Mouse (Mus musculus) lung, adult 18-20 months (tissue): ENCODE results near the gene Arhgef11.
A peak's percentile ranks its signal among the peaks of the same experiment; 100 is the strongest.

Experiments
- DNase-seq, 2 experiments: peaks; one replicate each; pipeline ENCODE4 v3.0.0; 2022; ENCODE audit warnings: mixed read lengths in 2 of 2

Arhgef11 gene

DNA sequence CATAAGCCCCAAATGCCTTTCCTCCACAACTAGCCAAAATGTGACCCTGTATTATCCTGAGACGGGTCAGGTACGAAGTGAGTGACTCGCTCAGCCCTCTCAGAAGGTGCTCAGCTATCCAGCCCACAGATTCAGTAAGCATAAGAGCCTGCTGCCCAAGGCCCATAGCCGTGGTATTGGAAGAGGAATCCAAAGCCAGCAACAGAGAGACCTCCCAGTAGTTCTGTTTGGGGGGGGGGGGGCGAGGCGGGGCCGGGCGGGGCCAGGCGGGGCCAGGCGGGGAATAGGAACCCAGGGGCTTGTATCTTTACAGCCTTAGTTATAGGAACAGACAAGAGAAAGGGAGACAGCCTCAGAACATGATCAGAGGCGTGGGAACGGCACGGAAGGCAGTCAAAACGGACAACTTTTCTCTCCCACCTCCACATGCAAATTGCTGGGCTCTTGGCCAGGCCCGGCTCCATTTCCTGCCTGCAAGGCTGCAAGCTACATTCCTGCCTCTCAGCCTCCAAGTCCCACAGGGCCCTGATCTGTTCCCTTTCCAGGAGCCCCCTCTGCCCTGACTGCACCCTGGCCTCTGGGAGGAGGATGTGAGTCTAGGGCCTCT lies 146.4 kb downstream of the Arhgef11 start:
- peak; percentile 56 to 60 for DNase-seq

DNA sequence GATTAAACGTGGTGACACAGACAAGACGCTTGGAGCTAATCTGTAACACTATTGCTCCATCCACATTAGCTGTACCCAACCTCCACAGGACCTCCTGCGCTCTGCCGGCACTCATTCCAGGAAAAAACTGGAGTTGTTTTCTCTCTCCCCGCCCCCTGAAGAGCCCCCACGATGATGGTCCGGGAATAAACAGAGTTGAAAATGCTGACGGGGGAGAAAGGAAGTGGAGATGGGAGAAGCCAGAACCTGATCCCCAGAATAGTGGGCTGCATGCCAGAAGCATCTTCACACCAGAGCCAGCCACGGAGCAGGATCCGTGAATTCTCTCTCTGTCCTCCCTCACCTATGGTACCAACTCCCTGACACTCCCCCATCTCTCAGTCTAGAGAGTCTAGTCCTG lies 147.1 kb downstream of the Arhgef11 start:
- DNase-seq = no peak

DNA sequence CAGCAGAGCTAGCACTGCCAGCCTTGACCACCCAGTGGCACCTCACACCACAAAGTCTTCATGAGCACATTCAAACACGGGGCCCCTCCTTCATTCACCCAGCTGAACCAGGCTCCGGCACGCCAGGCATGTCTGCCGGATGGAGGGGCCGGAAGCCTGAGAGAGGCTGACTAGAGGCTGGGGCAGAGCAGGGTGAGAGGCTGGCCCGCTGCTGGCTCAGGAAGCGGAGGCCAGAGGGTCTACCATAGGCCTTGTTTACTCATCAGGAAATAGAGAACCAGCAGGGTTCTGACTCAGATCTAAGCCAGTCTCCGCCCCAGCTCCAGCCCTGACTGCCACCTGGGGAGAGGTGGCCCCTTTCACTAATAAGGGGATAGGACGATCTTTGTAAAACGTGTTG lies 147.7 kb downstream of the Arhgef11 start:
- DNase-seq = peak; percentile 66 to 67

DNA sequence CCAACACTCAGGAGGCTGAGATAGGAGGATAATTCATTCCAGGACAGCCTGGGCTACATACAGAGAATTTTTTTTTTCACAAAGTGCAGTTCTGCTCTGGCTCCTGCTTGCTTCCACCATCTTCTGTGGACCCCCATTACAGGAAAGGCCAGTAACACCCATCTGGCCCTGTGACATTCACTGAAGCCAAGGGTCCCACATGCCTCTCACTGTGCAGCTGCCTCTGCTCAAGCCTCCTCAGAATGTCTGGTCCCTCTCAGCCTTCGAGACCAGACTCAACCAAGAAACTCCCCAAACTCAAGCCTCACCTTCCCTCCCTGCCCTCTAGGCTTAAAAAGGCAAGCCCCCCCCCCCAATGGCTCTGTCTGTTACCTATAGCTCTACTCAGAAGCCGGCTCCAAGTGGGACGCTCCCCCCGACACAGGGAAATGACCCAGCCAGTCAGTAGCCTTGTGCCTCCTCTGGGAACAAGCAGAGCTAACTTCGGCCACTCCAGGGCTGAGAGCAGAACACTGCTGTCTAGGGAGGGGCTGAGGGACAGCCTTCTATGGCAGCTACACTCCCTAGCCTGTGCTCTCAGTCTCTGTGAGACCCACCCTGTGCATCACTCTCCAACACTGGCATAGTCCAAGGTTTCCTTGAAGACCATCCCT lies 148.4 kb downstream of the Arhgef11 start:
- DNase-seq = no peak

DNA sequence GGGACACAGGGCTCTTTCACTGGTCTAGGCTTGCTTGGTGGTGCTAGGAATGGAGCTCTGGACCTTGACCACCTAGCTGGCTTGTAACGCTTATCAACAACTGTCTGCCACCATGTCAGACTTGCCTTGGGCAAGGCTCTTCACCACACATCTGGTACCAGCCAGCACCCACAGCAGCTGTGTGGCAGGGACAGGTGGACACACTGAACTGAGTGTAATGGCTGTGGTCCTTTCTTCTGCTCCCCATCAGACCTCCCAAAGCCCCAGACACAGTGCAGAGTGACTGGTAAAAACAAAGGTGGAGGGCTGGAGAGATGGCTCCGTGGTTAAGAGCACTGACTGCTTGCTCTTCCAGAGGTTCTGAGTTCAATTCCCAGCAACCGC lies 148.9 kb downstream of the Arhgef11 start:
- no peak for DNase-seq

DNA sequence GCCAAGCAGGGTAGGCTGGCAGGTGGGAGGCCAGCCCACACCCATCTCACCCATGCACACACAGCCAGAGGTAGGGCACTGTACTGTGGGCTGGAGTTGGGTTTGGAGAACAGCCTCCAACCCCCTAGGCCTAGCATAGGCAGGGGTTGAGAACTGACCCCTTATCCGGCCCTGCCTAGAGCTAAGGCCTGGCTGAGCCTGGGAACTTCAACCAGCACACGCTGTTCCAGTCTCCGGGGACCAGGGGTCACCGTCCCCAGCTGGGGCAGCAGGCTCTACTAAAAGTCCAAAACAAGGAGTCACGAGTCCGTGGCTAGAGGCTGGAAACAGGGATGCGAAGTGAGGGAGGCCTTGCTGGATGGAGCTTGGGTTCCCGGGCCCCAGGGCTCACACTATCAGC lies 150.4 kb downstream of the Arhgef11 start:
- peak; percentile 32 to 35 for DNase-seq

DNA sequence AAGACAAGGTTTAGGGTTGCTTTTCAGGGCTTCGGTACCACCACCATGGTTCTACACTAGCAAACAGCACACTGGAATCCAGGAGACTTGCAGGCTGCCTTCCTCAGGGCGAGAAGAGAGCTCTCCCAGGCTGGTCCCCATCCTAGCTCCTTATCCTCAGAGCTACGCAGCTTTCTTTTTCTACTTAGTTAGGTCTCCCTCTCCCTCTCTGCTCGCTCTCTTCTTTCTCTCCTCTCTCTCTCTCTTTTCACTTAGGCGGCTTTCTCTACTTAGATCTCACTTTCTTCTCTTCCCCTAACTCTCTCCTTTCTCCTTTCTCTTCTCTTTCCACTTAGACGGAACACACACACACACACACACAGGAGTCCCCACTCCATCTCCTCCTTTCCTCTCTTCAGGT lies 151.1 kb downstream of the Arhgef11 start:
- DNase-seq = no peak

DNA sequence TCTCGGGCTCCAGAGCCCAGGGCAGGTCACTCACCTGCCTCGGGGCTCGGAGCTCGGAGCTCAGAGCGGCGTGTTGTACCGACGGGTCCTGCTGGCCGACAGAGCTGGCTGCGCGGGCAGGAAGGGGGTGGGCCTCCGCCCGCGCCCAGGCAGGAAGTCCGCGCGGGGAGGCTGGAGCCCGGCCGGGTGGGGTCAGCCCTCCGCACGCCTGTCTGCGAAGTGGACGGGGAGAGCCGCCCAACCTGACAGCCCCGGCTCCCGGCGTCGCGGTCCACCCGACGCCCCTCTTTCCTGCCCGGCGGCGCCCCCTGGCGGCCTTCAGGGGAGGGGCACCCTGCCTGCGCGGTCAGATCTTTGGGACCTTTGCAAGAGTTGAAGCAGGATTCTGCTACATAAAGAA lies 151.5 kb downstream of the Arhgef11 start:
- DNase-seq = peak; percentile 87 to 90

DNA sequence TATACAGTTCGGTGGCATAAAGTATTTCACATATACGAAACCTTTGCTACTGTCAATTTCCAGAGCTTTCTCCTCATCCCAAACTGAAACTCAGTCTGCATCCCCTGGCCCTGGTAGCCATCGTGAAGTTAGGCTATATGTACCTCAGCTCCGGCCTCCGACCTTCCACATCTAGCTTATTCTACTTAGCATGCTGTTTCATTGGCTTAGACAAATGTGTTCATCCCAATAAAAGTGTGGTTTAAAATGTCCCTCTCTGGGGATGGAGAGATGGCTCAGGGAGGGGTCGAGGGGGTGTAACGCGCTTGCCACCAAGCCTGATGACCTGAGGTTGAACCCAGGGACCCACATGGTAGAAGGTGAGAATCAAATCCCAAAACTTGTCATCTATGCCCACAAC lies 152.1 kb downstream of the Arhgef11 start:
- no peak for DNase-seq

DNA sequence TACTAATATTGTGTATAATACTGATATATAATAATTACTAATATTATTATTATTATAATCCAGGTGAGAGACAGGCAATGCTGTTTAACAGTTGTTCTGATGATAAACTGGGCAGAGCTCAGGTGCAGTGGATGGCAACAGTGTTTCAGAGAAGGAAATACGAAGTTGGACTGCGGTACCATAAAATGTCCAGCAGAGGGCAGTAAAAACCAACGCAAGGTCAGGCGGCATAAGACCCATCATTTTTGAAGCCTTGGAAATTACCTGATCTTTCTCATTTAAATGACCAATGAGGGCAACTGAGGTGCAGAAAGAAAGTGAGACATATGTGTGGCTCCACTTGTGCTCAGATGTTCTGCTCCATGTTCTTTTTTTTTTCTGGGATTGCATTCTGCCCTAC lies 152.9 kb downstream of the Arhgef11 start:
- DNase-seq = peak in 1 of 2 experiments; percentile 50

DNA sequence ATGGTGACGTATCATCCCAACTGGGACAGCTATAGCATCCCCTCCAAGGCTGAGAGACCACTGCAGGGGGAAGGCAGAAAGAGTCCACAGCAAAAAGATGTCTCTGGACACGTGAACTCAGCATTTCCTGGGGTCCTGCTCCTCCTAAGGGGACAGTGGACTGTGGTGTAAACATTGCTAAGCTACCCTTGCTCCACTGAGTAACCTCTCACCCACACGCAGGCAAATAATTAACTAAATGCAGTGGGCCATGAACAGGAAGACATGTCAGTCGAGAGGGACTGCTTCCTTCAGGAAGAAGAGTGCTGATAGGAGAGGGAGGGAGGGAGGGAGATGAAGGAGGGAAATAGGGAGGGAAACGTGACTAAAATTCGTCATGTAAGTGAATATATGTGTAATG lies 153.7 kb downstream of the Arhgef11 start:
- DNase-seq = no peak

DNA sequence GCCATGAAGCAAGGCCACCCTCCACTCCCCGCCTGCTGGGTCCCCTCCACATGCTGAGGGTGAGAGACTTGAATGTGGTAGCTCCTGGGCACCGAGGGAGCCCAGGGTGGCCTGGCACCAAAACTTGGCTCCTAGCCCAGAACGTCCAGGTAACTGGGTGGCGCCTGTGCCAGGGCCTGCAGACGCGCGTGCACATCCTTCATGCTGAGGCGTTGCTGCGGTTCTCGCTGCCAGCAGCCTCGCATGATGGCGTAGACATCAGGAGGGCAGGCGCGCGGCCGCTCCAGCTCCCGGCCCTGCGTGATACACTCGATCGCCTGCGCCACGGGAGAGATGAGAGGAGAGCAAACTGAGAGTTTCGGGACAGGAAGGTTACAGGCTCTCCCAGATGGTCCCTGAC lies 160.9 kb downstream of the Arhgef11 start:
- peak in 1 of 2 experiments; percentile 28 for DNase-seq

DNA sequence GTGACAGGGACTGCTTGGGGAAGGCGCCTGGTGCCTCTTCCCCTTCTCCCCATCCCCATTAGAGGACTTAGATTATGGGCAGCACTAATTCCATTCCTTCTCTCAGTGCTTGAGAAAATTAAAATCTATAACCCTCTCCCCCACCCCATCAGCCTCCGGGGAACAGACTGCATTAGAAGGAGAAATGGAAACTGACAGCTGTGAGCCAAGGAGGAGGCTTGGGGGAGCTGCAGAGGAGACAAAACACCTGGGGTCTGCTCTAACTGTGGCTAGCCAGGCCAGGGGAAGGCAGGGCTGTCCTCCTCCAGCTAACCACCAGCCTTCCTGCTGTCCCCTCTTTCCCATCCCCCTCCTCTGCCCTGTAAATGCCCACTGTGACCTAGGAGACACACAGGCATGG lies 161.7 kb downstream of the Arhgef11 start:
- no peak for DNase-seq

DNA sequence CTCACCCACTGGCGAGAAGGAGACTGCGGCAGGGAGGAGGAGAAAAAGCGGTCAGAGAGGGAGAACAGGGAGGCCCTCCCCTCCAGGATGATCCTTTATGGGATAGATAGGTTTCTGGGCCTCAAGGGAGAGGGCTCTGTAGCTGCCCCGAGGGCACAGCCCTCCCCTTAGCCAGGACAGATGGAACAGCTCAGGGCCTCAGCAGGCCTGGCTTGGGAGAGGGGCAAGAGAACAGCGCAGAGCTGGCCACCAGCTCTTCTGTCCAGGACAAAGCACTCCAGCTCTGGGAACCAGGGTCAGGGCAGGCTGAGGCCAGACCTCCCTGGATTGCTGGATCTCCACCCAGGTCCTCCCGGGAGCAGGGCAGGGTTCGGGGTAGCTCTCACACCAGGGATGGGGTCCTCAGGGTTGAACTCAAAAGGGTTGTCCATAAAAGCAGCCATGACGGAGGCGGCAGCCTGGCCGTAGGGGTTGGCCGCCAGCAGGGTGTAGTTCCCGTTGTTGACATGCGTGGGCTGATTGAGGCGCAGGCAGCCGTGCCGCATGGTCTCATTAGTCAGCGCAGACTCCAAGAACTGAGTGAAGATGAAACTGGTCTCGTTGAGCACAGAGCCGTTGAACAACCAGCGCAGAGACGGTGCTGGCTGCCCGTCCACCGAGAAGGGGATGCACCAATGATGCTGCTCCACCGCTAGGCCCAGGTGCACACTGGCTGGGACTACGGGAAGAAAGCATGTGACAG lies 166.1 kb downstream of the Arhgef11 start:
- DNase-seq = no peak

DNA sequence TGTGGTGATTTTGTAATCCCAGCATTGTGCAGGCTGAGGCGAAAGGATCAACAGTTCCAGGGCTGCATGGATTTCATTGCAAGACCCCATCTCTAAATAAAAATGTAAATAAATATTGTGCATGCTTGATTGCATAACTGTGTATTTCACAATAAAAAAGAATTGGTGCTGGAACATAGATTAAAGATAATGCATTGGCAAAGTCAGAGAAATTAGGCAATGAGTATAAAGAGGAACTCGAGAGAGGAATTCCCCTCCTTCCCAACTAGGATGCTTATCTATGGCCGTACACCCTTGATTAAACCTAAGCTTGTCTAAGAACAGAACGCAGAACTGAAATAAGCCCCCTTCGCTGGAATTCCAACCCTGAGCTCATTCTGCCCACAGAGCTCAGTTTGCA lies 167.8 kb downstream of the Arhgef11 start:
- DNase-seq = no peak

DNA sequence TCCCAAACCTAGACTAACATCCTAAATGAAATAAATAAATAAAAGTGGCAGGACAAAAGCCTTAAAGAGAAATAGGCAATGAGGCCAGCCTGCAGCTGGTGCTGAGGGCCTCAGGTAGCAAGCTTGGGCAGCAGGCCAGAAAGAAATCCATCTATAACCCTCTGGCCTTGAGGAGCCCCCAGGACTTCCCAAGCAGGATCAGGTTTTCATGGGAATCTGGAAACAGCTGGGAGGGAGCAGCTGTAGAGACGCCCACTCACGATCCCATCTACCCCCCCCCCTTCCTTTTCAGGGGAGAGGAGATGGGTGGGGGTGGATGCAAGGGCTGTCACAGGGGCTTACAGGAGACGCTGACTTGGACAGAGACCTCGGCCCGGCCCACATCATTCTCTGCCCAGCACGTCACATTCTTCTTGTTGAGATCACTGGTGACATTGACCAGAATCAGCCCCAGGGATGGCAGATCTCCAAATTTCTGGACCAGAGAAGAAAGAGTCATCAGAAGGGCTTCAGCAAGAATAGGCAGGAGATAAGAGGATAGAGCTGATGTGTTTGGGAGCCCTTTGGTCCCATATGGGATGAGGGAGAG lies 168.4 kb downstream of the Arhgef11 start:
- DNase-seq = no peak
